Mouse (Mus musculus): ENCODE measurements around the gene Ky. TPM values are rescaled to one million over a fixed set of nuclear protein-coding genes. Genes with fewer than 3 reads are reported as not detected.

Ky gene
- polyA plus RNA-seq, 1 experiment = 1.3 TPM

DNA sequence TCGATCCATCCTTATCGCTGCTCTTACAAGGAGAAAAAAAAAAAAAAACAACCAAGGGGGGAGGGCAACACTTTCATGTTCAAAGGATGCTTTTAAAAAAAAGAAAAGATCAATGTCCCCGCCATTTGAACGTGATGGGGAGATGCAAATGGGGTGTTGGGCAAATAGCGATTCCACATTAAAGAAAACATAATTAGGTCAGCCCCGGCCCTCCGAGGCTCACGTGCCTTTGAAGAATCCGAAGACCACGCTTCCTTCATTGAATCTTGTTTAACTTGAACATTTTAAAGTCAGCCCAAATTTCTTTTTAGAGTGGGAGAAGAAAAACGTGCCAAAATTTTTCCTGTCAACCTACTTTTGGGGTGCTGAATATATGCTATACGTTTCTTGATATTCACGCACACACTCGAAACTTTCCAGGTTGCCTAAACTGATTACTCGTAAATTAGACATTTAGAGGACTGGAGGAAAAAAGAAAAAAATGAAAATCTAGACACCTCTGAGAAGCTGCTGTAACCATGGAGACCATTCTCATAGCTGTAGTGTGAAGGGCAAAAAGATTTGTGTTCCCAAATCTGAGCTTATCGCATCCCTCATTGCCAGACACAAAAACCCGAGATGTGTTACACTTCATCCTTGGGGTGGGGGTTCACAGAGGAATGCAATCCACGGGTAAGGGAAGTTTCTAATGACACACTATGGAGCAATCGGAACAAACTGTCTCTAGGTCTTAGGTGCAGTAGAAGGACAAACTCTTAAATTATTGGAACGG lies 40.9 kb downstream of the Ky start:
- peak in 1 of 2 experiments; percentile 27 for DNase-seq (ENCODE audit: extremely low spot score in 1 of 2, low spot score in 1 of 2)

DNA sequence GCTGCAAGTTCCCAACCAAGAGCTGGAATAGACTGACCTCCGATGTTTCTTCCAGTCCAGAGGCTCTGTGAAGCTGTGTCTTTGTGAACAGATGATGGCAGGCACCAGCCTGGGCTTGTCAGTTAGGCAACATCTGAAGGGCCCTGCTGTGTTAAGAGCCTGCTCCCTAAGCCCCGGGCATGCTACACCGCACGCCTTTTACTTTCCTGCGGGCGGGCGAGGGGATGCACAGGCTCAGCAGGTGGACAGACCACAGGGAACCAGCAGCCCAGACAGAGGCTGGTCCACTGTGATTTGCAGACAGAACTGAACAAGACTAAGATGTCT lies 41.4 kb downstream of the Ky start:
- DNase-seq (ENCODE audit: extremely low spot score in 1 of 2, low spot score in 1 of 2) = no peak

GRCm38 (mm10) chr9:102549211-102549610 lies 43.7 kb downstream of the Ky start:
- no peak for DNase-seq (ENCODE audit: extremely low spot score in 1 of 2, low spot score in 1 of 2)

GRCm38 (mm10) chr9:102551771-102552170 lies 46.2 kb downstream of the Ky start:
- no peak for DNase-seq (ENCODE audit: extremely low spot score in 1 of 2, low spot score in 1 of 2)

- no peak for DNase-seq (ENCODE audit: extremely low spot score in 1 of 2, low spot score in 1 of 2)
These were observed 48.2 kb downstream of the Ky start for GRCm38 (mm10) chr9:102553781-102554180.

DNA sequence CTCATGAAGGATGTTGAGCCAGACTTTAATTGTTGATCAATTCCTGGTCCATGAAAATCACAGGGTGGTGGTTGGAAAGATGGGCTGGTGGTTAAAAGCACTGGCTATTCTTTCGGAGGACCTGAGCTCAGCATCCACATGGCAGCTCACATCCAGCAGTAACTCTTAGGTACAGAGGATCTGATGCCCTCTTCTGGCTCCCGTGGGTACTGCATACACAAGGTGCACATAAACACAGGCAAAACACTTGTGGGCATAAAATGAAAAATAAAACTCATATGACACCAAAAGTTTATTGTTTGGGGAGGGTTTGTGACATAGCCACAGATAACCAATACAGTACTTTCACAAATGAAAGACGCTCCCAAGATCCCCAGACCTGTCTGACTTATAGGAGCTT lies 52.9 kb downstream of the Ky start:
- DNase-seq (ENCODE audit: extremely low spot score in 1 of 2, low spot score in 1 of 2) = no peak

- DNase-seq (ENCODE audit: extremely low spot score in 1 of 2, low spot score in 1 of 2) = no peak
These were observed 67.3 kb downstream of the Ky start for GRCm38 (mm10) chr9:102572888-102573287.

GRCm38 (mm10) chr9:102577480-102577879 lies 71.9 kb downstream of the Ky start:
- DNase-seq (ENCODE audit: extremely low spot score in 1 of 2, low spot score in 1 of 2) = no peak

GRCm38 (mm10) chr9:102581921-102582469 lies 76.4 kb downstream of the Ky start:
- peak in 1 of 2 experiments; percentile 30 for DNase-seq (ENCODE audit: extremely low spot score in 1 of 2, low spot score in 1 of 2)

GRCm38 (mm10) chr9:102587347-102587746 lies 81.8 kb downstream of the Ky start:
- no peak for DNase-seq (ENCODE audit: extremely low spot score in 1 of 2, low spot score in 1 of 2)

DNA sequence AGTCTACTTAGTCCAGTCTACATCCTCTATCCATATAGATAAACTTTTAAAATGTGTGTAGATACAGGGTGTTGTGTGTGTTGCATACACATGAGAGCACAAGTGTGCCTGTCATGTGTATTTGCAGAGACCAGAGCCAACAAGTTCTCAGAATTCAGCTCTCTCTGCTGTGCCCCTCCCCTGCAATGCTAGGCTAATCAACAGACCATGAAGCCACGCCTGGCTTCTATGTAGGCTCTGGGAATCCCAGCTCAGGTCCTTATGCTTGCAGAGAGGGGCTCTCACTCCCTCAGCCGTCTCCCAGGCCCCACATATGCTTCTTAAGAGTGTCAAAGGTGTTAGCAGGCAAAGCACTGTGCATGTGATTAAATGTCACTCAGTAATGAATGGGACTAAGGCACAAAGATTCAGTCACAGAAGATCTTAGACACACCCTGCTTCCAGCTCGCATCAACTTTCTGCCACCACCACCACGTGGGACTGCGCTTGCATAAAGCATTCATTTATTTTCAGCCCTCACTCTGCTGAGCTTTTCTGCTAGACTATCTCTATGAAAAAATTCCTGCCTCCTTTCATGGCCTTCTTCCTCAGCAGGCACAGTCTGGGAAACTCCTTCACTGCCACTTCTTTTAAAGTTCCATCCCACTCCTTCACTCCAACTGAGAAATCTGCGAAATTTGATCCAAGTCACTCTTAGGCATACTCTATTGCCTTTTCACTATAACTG lies 89.3 kb downstream of the Ky start:
- peak in 1 of 2 experiments; percentile 46 for DNase-seq (ENCODE audit: extremely low spot score in 1 of 2, low spot score in 1 of 2)

Other genes starting within 250 kb of the Ky start
- 20.5 and 22.9 TPM in 2 replicates for gene Ephb1, start 151.1 kb upstream of the Ky start, polyA plus RNA-seq (2012; rRNA removed)
- 139 and 152 TPM in 2 replicates for gene Anapc13, start 120.5 kb downstream of the Ky start, polyA plus RNA-seq (2012; rRNA removed)
- 35.8 and 44.6 TPM in 2 replicates for gene Cep63, start 120.8 kb downstream of the Ky start, polyA plus RNA-seq (2012; rRNA removed)
- 13.9 and 14.1 TPM in 2 replicates for gene Amotl2, start 210.9 kb downstream of the Ky start, polyA plus RNA-seq (2012; rRNA removed)